Mouse (Mus musculus) heart, adult 2 months (tissue): ENCODE results near the gene Arl14.

ENCODE experiments used
- CTCF ChIP-seq: fragments of 200-600 bp; IDR thresholded peaks from 2 replicates; pipeline ENCODE4 v1.8.1; 2022; ENCODE audit warnings: antibody characterized with exemption, mild to moderate bottlenecking, moderate library complexity
- EP300 ChIP-seq: fragments of 200-500 bp; IDR thresholded peaks from 2 replicates; pipeline ENCODE4 v1.6.1; 2011; ENCODE audit warnings: low read depth, low read length, control low read depth; ENCODE audit not compliant: insufficient read depth
- POLR2A ChIP-seq: fragments of 200-500 bp; IDR thresholded peaks from 2 replicates; pipeline ENCODE4 v1.6.1; 2011; ENCODE audit warnings: mild to moderate bottlenecking, low read depth, low read length, control low read depth; ENCODE audit not compliant: insufficient read depth

- TF ChIP-seq EP300 (no peak), CTCF (no peak), POLR2A (no peak)
Observed at GRCm38 (mm10) chr3:69263010-69263643, 40.9 kb downstream of the Arl14 start.
